Mouse (Mus musculus): ENCODE data around the gene Mapk11. TPM values are rescaled to one million over a fixed set of nuclear protein-coding genes. Genes with fewer than 3 reads are reported as not detected.

The Mapk11 gene
- polyA plus RNA-seq, 1 experiment from 2014 or later, result 38.8 TPM

DNA sequence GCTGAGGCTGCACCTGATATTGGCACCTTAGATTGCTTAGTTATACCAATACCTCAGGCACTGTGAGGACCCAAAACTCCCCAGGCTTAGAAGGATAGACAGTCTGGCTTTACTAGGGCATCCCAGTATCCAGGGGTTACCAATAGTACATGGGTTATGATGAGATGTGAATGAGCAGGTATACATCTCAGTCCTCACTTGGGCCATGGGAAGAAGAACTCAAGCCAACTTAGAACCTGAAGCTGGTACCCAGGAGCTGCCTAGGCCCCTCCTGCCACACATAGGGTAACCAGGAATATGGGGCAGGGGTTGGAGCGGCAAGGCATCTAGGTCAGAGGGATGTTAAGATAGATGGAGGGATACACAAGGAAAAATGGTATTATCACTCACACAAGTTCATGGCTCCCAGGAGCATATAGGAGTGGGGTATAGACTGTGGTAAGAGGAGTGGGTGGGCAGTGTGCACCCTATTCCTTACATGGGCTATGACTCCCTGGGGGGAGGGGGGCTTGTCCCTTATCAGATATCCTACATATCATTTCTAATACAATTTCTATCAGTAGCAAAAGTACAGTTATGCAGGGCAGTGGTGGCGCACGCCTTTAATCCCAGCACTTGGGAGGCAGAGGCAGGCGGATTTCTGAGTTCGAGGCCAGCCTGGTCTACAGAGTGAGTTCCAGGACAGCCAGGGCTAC is 12.8 kb downstream of the Mapk11 start:
- WGBS, result 94% methylated on average over 5 of the region's 5 CpGs
- H3K36me3 ChIP-seq, result peaks cover 35% of the 10 kb centered on the region
- DNase-seq (ENCODE audit: low spot score), result no peak

DNA sequence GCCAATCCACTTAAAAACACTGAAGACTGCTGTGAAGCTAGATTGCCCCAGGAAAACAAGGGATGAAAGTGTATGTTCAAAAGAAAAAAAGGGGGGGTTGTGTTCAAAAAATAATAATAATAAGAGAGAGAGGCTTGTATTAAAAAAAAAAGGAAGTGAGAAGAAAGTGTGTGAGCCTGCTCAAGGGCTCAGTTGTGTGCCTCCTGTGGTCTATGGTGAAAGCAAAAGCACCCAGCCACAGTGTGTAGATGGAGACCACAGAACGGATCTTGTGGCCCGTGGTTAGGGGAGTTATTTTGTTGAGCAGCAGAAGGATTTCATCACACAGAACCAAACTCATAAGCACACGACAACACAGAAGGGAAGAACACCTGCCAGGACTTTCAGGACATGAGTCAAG is 18.1 kb downstream of the Mapk11 start:
- WGBS, result 86% methylated on average over 3 of the region's 3 CpGs
- Histone ChIP-seq H3K27ac (replicated peaks) (no peak overlapping the region), H3K9me3 (replicated peaks) (no peaks in the 10 kb centered on the region), H3K36me3 (peaks cover 56% of the 10 kb centered on the region), H3K27me3 (ENCODE audit: low read depth, poor library complexity, severe bottlenecking) (no peaks in the 10 kb centered on the region), H3K4me3 (no peak overlapping the region), H3K4me1 (peaks cover 19% of the 10 kb centered on the region)
- no peak for DNase-seq (ENCODE audit: low spot score)

More for the DNA sequence above, 12.8 kb downstream of the Mapk11 start:
- Histone ChIP-seq H3K27me3 (ENCODE audit: low read depth, poor library complexity, severe bottlenecking) (peaks cover 23% of the 10 kb centered on the region), H3K4me3 (no peak overlapping the region), H3K9me3 (replicated peaks) (no peaks in the 10 kb centered on the region), H3K27ac (replicated peaks) (no peak overlapping the region), H3K4me1 (peaks cover 44% of the 10 kb centered on the region)

DNA sequence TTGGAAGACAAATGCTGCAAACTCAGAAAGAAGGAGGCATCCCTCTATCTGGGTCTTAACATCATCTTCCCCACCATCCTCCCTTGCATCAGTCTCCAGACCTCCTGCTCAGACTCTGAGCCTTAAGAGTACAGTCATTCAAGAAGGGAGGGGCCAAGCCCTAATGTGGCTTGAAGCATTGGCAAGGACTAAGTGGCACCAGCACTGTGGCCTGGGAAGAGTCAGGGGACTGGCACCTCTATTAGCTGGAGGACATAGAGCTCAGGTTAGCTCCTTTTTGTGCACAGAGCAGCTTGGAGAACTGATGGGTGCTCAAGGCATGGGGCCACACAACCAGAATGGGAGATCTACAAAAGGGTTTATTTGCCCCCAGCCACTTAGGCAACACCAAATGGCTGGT is 19.2 kb downstream of the Mapk11 start:
- H3K27me3 ChIP-seq (ENCODE audit: low read depth, poor library complexity, severe bottlenecking), result no peaks in the 10 kb centered on the region
- no peak for DNase-seq (ENCODE audit: low spot score)
- no peak overlapping the region for H3K4me3 ChIP-seq
- no peak overlapping the region for H3K27ac ChIP-seq (replicated peaks)
- H3K4me1 ChIP-seq, result peaks cover 19% of the 10 kb centered on the region
- H3K9me3 ChIP-seq (replicated peaks), result no peaks in the 10 kb centered on the region
- peaks cover 53% of the 10 kb centered on the region for H3K36me3 ChIP-seq

DNA sequence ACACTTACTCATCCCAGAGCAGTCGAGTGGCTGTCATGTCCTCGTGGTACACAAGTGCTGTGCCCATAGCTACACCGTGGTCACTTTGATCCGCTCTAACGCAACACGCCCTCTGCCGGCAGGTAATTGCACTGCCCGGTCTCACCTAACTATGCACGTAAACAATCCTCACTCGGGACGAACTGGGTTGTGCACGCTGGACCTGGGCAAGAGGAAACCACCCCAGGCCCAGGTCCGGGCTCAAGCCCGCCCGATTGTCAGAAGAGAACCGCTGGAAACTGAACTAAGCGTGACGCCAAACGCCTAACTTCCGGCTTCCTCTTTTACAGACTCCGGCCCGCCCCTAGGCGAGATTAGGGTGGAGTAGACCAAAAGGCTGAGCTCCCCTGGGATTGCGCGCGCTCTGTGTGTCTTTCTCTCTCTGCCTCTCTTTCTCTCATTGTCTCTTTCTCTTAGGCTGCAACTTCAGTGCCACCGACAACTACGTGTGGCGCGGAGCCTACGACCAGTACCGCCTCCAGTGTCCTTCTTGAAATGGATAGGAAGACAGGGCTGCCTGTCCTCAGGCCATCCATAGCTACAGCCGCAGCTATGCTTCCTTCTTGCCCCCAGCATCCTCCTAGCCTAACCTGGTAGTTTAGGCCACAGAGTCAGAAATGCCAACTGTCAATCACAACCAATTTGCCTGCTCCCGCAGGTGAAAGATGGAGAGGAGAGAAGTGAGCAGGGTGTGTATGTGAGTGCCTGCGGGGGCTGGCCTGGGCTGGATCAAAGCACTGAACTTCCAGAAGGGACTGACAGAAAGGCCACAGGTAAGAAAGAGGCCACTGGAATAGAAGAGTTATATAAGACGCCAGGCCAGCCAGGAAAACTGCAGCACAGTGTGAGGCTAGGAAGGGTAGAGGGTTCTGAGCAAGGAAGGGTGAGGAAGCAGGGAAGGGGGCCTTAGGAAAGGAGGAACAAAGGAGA is 20.8 kb downstream of the Mapk11 start, which contains the start of gene Hdac10:
Gene Hdac10, minus strand, starts transcription at position 319 of the 969 bp plus-strand sequence.
- DNase-seq (ENCODE audit: low spot score), result peak; percentile 86

DNA sequence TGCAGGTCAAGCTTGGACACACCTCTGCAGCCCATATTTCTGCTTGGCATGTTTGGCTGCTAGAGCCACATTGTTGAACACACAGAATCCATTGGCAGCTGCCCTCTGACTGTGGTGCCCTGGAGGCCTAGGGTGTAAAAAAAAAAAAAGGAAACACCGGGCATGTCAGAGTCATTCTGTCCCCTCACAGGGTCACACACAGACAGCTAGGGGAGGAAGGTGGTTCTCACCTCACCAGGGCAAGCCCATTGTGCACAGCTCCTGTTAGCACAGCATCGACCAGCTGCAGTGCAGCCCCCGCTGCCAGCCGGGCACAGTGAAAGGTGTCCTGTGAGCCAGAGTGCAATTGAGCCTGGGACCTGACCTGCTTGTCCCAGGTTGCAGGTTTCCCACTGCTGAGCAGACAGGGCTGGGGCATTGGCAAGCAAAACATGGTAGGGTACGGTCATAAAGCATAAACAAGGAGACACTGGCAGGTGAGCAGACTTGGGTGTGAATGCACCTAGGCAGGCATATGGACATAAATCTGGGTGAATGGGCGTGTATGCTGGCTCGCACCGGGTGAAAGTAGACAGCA is 22.0 kb downstream of the Mapk11 start:
- peak overlapping the region; percentile 59 for H3K4me3 ChIP-seq
- DNase-seq (ENCODE audit: low spot score), result no peak
- peaks cover 34% of the 10 kb centered on the region for H3K4me1 ChIP-seq
- H3K36me3 ChIP-seq, result peaks cover 46% of the 10 kb centered on the region
- no peaks in the 10 kb centered on the region for H3K9me3 ChIP-seq (replicated peaks)
- WGBS, result 92% methylated on average over 8 of the region's 8 CpGs
- H3K27ac ChIP-seq (replicated peaks), result no peak overlapping the region; the same call in 1 of the 2 replicates
- no peaks in the 10 kb centered on the region for H3K27me3 ChIP-seq (ENCODE audit: low read depth, poor library complexity, severe bottlenecking)

More for the DNA sequence above, 20.8 kb downstream of the Mapk11 start, which contains the start of gene Hdac10:
- Histone ChIP-seq H3K4me3 (peak within 1 kb of the TSS; percentile 59), H3K4me1 (peaks cover 25% of the 10 kb centered on the region), H3K27me3 (ENCODE audit: low read depth, poor library complexity, severe bottlenecking) (no peaks in the 10 kb centered on the region), H3K27ac (replicated peaks) (peak within 1 kb of the TSS; percentile 84), H3K9me3 (replicated peaks) (no peaks in the 10 kb centered on the region), H3K36me3 (peaks cover 56% of the 10 kb centered on the region)
- WGBS, result 2% methylated on average over 36 of the region's 36 CpGs

DNA sequence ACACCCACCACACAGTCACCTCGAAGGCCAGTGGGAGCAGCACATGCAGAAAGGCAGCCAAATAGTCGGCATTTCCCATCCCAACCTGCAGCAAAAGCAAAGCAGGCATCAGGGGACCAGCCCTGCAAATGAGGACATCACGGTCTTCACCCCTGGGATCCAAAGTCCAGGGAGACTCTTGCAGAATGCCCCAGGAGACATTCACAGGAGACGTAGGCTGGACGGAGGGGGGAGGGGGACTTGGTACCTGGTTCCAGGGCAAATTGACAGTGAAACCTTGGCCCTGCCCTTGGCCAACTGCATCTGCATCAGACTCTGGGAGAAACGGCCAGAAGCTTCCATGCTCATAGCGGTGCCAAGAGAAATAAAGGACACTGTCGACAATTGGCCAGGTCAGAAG is 22.8 kb downstream of the Mapk11 start:
- Histone ChIP-seq H3K27ac (replicated peaks) (no peak overlapping the region), H3K27me3 (ENCODE audit: low read depth, poor library complexity, severe bottlenecking) (no peaks in the 10 kb centered on the region), H3K9me3 (replicated peaks) (no peaks in the 10 kb centered on the region), H3K4me1 (peaks cover 42% of the 10 kb centered on the region), H3K4me3 (no peak overlapping the region), H3K36me3 (peaks cover 38% of the 10 kb centered on the region)
- no peak for DNase-seq (ENCODE audit: low spot score)
- WGBS, result 88% methylated on average over 8 of the region's 8 CpGs

DNA sequence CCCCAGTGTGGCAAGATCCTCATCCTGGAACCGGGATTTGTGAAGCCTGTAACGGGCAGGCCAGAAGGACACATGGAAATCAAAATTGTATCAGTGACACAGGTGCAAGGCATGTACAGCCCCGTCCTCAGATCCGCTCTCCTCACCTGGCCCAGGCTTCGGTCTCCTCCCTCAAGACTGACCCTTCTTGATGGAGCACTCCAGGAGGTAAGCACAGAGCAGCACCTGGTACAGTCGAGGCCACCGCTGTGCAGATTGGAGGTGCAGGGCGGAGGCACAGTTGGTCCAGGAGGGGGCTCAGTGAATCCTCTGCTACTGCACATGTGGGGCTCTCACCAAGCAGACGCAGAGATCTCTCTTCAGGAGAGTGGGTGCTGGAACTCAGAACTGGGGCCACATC is 24.1 kb downstream of the Mapk11 start:
- DNase-seq (ENCODE audit: low spot score), result no peak
- 92% methylated on average over 9 of the region's 9 CpGs for WGBS
- Histone ChIP-seq H3K36me3 (peaks cover 31% of the 10 kb centered on the region), H3K4me1 (peaks cover 55% of the 10 kb centered on the region), H3K27me3 (ENCODE audit: low read depth, poor library complexity, severe bottlenecking) (no peaks in the 10 kb centered on the region), H3K27ac (replicated peaks) (no peak overlapping the region), H3K9me3 (replicated peaks) (no peaks in the 10 kb centered on the region), H3K4me3 (no peak overlapping the region)

DNA sequence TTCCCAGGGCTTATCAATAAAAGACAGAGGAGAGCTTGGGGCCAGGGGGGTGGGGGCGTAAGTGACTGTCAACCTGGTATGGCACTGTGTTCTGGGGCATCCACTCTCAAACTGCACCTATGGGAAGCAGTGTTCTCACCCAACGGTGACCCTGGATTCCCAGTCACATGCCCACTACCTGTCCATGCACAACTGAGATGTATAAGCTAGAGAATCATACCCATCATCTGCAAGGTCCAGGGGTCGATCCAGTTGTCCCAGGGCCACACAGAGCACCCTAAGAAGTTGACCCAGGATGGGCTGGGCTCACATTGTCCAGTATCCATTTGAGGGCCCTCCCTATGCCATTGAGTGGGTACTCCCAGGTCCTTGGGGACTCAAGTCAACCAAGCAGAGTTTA is 25.1 kb downstream of the Mapk11 start:
- Histone ChIP-seq H3K27ac (replicated peaks) (no peak overlapping the region), H3K27me3 (ENCODE audit: low read depth, poor library complexity, severe bottlenecking) (no peaks in the 10 kb centered on the region), H3K4me1 (peaks cover 65% of the 10 kb centered on the region), H3K9me3 (replicated peaks) (no peaks in the 10 kb centered on the region), H3K36me3 (peaks cover 33% of the 10 kb centered on the region), H3K4me3 (no peak overlapping the region; the same call in 1 of the 2 replicates)
- no peak for DNase-seq (ENCODE audit: low spot score)
- WGBS, result 95% methylated on average over 3 of the region's 3 CpGs

DNA sequence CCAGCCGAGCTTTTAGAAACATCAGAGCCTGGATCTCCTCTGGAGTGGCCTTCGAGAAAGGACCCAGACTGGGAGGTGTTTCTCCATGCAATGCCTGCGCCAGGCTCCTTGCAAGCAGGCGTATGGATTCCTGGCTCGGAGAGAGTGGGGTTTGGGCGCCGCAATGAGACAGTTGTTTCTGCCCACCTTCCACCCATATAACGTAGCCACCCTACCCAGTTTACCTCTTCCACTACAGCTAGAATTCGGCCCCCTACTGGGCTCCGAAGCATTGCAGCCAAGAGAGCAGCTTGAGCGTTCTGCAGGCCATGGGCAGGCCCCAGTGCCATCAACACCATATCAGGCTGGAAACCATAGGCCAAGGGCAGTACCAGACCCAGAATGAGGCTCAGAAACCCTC is 25.8 kb downstream of the Mapk11 start:
- H3K4me3 ChIP-seq, result peak overlapping the region; percentile 94
- H3K4me1 ChIP-seq, result peaks cover 59% of the 10 kb centered on the region
- H3K9me3 ChIP-seq (replicated peaks), result no peaks in the 10 kb centered on the region
- H3K36me3 ChIP-seq, result peaks cover 40% of the 10 kb centered on the region
- H3K27me3 ChIP-seq (ENCODE audit: low read depth, poor library complexity, severe bottlenecking), result no peaks in the 10 kb centered on the region
- H3K27ac ChIP-seq (replicated peaks), result peak overlapping the region; percentile 87
- peak; percentile 35 for DNase-seq (ENCODE audit: low spot score)
- 38% methylated on average over 11 of the region's 11 CpGs for WGBS

DNA sequence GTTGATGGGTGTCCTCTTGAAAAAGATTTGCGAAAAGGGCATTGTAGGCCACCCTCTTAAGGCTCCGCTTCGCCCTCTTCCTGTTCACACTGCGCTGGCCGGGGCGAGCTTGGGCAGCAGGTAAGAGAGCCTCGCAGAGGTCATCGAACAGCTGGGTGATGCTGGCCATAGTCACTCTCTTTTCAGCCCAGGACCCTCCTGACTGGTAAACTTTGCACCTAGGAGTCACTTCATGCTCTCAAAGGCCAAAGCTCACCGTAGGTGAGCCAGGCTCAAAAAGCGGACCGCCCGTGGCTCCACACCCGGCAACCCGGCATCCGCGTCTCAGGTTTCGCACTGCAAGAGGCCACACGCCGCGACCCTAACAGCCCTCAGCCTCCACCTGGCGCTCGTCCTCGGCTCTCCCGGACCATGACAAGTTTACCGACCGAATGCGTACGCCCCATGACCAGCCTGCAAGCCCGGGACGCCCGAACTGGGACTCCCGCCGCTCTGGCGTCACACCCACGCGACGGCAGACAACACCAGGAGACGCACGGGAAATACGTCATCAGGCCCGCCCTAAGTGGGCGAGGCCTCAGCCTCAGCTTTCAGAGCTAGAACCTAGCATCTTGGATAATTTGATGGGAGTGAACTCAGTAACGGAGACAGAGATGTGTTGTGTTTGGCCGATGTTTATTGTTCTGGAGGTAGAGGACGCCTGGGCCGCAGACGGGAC is 26.6 kb downstream of the Mapk11 start, which contains the start of gene Tubgcp6:
Gene Tubgcp6, minus strand, starts transcription at position 464 of the 718 bp plus-strand sequence.
- Histone ChIP-seq H3K27me3 (ENCODE audit: low read depth, poor library complexity, severe bottlenecking) (no peaks in the 10 kb centered on the region), H3K9me3 (replicated peaks) (no peaks in the 10 kb centered on the region), H3K27ac (replicated peaks) (peak within 1 kb of the TSS; percentile 87), H3K4me3 (peak within 1 kb of the TSS; percentile 94), H3K4me1 (peaks cover 54% of the 10 kb centered on the region), H3K36me3 (peaks cover 48% of the 10 kb centered on the region)
- peak; percentile 93 for DNase-seq (ENCODE audit: low spot score)
- WGBS, result under 1% methylated on average over 47 of the region's 47 CpGs

DNA sequence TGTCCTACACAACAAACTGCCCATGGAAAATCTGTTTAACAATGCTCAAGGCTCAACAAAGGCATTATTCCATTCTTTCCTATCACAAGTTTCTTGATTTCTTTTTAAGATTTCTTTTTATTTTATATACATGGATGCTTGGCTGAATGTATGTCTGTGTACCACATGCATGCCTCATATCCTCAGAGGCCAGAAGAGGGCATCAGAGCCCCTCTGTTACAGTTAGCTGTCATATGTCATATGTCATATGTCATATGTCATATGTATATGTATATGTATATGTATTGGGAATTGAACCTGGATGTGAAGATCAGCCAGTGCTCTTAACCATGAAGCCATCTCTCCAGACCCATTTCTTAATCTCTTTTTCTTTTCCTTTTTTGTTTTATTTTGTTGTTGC is 31.4 kb downstream of the Mapk11 start:
- DNase-seq (ENCODE audit: low spot score), result no peak
- H3K27ac ChIP-seq (replicated peaks), result no peak overlapping the region
- H3K36me3 ChIP-seq, result peaks cover 79% of the 10 kb centered on the region
- no peaks in the 10 kb centered on the region for H3K9me3 ChIP-seq (replicated peaks)
- H3K27me3 ChIP-seq (ENCODE audit: low read depth, poor library complexity, severe bottlenecking), result no peaks in the 10 kb centered on the region
- H3K4me1 ChIP-seq, result peaks cover 33% of the 10 kb centered on the region
- no peak overlapping the region for H3K4me3 ChIP-seq

DNA sequence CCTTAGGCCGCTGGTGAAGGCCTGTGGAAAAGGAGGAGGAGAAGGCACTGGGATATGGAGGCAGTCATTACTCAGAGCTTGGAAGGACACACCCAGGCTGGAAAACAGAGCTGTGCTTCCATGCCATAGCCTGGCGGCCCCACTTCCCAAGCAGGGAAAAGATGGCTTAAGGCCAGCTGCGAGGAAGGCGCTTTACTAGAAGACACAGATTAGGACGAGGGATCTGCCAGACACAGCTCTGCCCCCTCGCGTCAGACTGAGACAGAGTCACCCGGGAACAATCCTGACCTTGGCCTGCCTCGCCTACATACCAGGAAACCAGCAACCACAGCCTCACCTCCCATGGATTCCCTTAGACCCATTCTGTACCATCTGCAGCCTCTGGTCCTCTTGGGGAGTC is 39.3 kb downstream of the Mapk11 start:
- DNase-seq (ENCODE audit: low spot score), result no peak

More for the DNA sequence above, 39.3 kb downstream of the Mapk11 start:
- H3K9me3 ChIP-seq (replicated peaks), result no peaks in the 10 kb centered on the region
- H3K36me3 ChIP-seq, result peaks cover 99% of the 10 kb centered on the region
- WGBS, result 89% methylated on average over 9 of the region's 9 CpGs
- no peak overlapping the region for H3K27ac ChIP-seq (replicated peaks)
- no peaks in the 10 kb centered on the region for H3K27me3 ChIP-seq (ENCODE audit: low read depth, poor library complexity, severe bottlenecking)
- H3K4me1 ChIP-seq, result no peaks in the 10 kb centered on the region
- H3K4me3 ChIP-seq, result no peak overlapping the region

Measured in midbrain, embryonic 10.5 days (tissue).